Mouse (Mus musculus): ENCODE results near the gene Smc3. TPM values are rescaled to one million over a fixed set of nuclear protein-coding genes. Genes with fewer than 3 reads are reported as not detected.

The Smc3 gene
- total and polyA plus RNA-seq, 3 experiments, result 45.7 to 76.3 (median 56.0) TPM

DNA sequence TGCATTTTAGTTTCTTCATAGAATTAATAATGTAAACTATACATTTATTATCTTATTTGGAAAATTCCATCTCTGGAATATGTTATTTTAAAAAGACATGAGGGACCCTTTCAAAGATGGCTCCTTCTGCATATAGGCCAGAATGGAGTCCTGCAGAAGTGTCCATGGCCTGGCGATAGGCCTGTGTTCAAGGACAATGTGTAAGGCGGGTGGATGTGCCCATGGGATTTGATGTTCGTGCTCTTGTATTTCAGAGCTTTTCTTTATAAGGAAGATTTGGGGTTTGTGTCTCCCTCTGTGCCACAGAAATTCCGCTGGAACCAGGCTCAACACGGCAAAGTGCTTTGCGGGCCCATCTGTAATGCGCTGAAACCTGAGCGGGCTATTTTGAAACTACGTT, 79.0 kb downstream of the Smc3 start:
- no peaks in the 10 kb centered on the region for H3K27me3 ChIP-seq (replicated peaks)
- TF ChIP-seq MXI1 (IDR thresholded peaks at IDR 0.05; ENCODE audit: low read depth, low read length) (no peak), CHD1 (IDR thresholded peaks at IDR 0.05; ENCODE audit: low read depth, low read length) (no peak), KAT2A (IDR thresholded peaks at IDR 0.05; ENCODE audit: insufficient replicate concordance, low read length) (no peak), MEF2A (IDR thresholded peaks at IDR 0.05; ENCODE audit: borderline replicate concordance, low read depth, low read length) (no peak), TCF12 (IDR thresholded peaks at IDR 0.05; ENCODE audit: low read depth, low read length) (no peak), CTCF (conservative IDR thresholded peaks at IDR 0.05 in 1 of 2, IDR thresholded peaks at IDR 0.05 in 1 of 2; ENCODE audit: low read depth in 2 of 2, low read length in 2 of 2) (no peak), POLR2A (IDR thresholded peaks at IDR 0.05; ENCODE audit: low read depth, low read length) (no peak)
- no peaks in the 10 kb centered on the region for H3K79me2 ChIP-seq (replicated peaks; ENCODE audit: control insufficient read depth, extremely low read depth, insufficient read depth, poor library complexity, severe bottlenecking)
- DNase-seq (ENCODE audit: extremely low read depth), result no peak
- H3K27ac ChIP-seq (ENCODE audit: insufficient read depth, low read depth), result no peak overlapping the region
- H3K9ac ChIP-seq (ENCODE audit: insufficient read depth, low read depth), result no peak overlapping the region
- peaks cover 0 to 4% of the 10 kb centered on the region in 2 experiments; a peak in 2 of 4 replicates for H3K4me1 ChIP-seq (ENCODE audit: control insufficient read depth in 1 of 2, insufficient read depth in 2 of 2)
- H3K4me3 ChIP-seq (replicated peaks in 1 of 3; ENCODE audit: low read depth in 2 of 3, low read length in 2 of 3, poor library complexity in 1 of 3), result no peak overlapping the region
- H3K4me2 ChIP-seq (ENCODE audit: insufficient read depth, low read depth, poor library complexity, severe bottlenecking), result no peak overlapping the region
- H3K9me3 ChIP-seq (replicated peaks; ENCODE audit: low read length), result no peaks in the 10 kb centered on the region
- no peaks in the 10 kb centered on the region for H3K36me3 ChIP-seq (replicated peaks in 1 of 2; ENCODE audit: control insufficient read depth in 1 of 2, insufficient read depth in 1 of 2, low read length in 1 of 2)
- in situ Hi-C loops (cut with MboI; ENCODE audit: low pct_ligation_motif_present, low pct_unique_long_range_greater_than_20kb, low sequenced_read_pairs), result no loop called here
- dilution Hi-C loops (cut with MboI; ENCODE audit: extremely low pct_ligation_motif_present, extremely low pct_unique_long_range_greater_than_20kb, low sequenced_read_pairs), result no loop called here

GRCm38 (mm10) chr19:53679981-53680380, 79.8 kb downstream of the Smc3 start:
- no peaks in the 10 kb centered on the region for H3K4me1 ChIP-seq (ENCODE audit: control insufficient read depth in 1 of 2, insufficient read depth in 2 of 2)
- H3K27ac ChIP-seq (ENCODE audit: insufficient read depth, low read depth), result no peak overlapping the region
- no peaks in the 10 kb centered on the region for H3K79me2 ChIP-seq (replicated peaks; ENCODE audit: control insufficient read depth, extremely low read depth, insufficient read depth, poor library complexity, severe bottlenecking)
- no peak overlapping the region for H3K4me2 ChIP-seq (ENCODE audit: insufficient read depth, low read depth, poor library complexity, severe bottlenecking)
- H3K36me3 ChIP-seq (replicated peaks in 1 of 2; ENCODE audit: control insufficient read depth in 1 of 2, insufficient read depth in 1 of 2, low read length in 1 of 2), result no peaks in the 10 kb centered on the region
- no peaks in the 10 kb centered on the region for H3K9me3 ChIP-seq (replicated peaks; ENCODE audit: low read length)
- no peak overlapping the region for H3K4me3 ChIP-seq (replicated peaks in 1 of 3; ENCODE audit: low read depth in 2 of 3, low read length in 2 of 3, poor library complexity in 1 of 3)
- no peak for TF ChIP-seq MEF2A (IDR thresholded peaks at IDR 0.05; ENCODE audit: borderline replicate concordance, low read depth, low read length)
- TF ChIP-seq USF2 (conservative IDR thresholded peaks at IDR 0.05; ENCODE audit: low read depth, low read length), result no peak
- no peak for TF ChIP-seq MAZ (IDR thresholded peaks at IDR 0.05; ENCODE audit: low read depth, low read length)
- TF ChIP-seq E2F4 (IDR thresholded peaks at IDR 0.05; ENCODE audit: insufficient replicate concordance, low read depth, low read length), result no peak
- TF ChIP-seq MXI1 (IDR thresholded peaks at IDR 0.05; ENCODE audit: low read depth, low read length), result no peak
- no peak for TF ChIP-seq EP300 (IDR thresholded peaks at IDR 0.05; ENCODE audit: low read length)
- TF ChIP-seq MAX (IDR thresholded peaks at IDR 0.05; ENCODE audit: low read length), result no peak
- in situ Hi-C loops (cut with MboI; ENCODE audit: low pct_ligation_motif_present, low pct_unique_long_range_greater_than_20kb, low sequenced_read_pairs) (no loop called here), dilution Hi-C loops (cut with MboI; ENCODE audit: extremely low pct_ligation_motif_present, extremely low pct_unique_long_range_greater_than_20kb, low sequenced_read_pairs) (no loop called here)
- no peak overlapping the region for H3K9ac ChIP-seq (ENCODE audit: insufficient read depth, low read depth)
- no peak for DNase-seq (ENCODE audit: extremely low read depth)
- no peaks in the 10 kb centered on the region for H3K27me3 ChIP-seq (replicated peaks)

DNA sequence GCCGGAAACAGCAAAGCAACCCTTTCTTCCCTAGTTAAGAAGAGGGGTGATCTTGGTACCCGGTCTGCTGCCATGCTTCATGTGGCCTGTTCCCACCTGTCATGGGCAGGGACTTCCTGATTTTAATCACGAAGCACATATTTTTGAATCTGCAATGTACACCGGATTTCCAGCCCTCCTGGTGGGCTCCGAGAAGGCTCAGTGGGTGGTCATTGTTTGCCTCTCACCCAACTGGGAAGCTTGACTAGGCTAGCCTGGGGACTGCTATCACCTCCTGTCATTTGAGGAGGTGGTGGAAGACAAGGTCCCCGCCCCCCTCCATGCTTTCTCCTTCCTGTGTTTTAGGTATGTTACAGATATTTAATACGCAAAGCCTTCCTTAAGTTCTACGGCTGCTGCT, 82.2 kb downstream of the Smc3 start:
- Histone ChIP-seq H3K27me3 (replicated peaks) (no peaks in the 10 kb centered on the region), H3K79me2 (replicated peaks; ENCODE audit: control insufficient read depth, extremely low read depth, insufficient read depth, poor library complexity, severe bottlenecking) (no peaks in the 10 kb centered on the region), H3K27ac (ENCODE audit: insufficient read depth, low read depth) (no peak overlapping the region), H3K9me3 (replicated peaks; ENCODE audit: low read length) (no peaks in the 10 kb centered on the region), H3K4me3 (replicated peaks in 1 of 3; ENCODE audit: low read depth in 2 of 3, low read length in 2 of 3, poor library complexity in 1 of 3) (no peak overlapping the region), H3K4me2 (ENCODE audit: insufficient read depth, low read depth, poor library complexity, severe bottlenecking) (no peak overlapping the region), H3K36me3 (replicated peaks in 1 of 2; ENCODE audit: control insufficient read depth in 1 of 2, insufficient read depth in 1 of 2, low read length in 1 of 2) (no peaks in the 10 kb centered on the region), H3K4me1 (ENCODE audit: control insufficient read depth in 1 of 2, insufficient read depth in 2 of 2) (no peaks in the 10 kb centered on the region), H3K9ac (ENCODE audit: insufficient read depth, low read depth) (no peak overlapping the region)
- dilution Hi-C loops (cut with MboI; ENCODE audit: extremely low pct_ligation_motif_present, extremely low pct_unique_long_range_greater_than_20kb, low sequenced_read_pairs), result no loop called here
- in situ Hi-C loops (cut with MboI; ENCODE audit: low pct_ligation_motif_present, low pct_unique_long_range_greater_than_20kb, low sequenced_read_pairs), result no loop called here
- TF ChIP-seq KAT2A (IDR thresholded peaks at IDR 0.05; ENCODE audit: insufficient replicate concordance, low read length) (no peak), BHLHE40 (IDR thresholded peaks at IDR 0.05; ENCODE audit: low read depth, low read length) (no peak), MAZ (IDR thresholded peaks at IDR 0.05; ENCODE audit: low read depth, low read length) (no peak), ZC3H11A (IDR thresholded peaks at IDR 0.05; ENCODE audit: low read depth, low read length) (no peak), POLR2A (IDR thresholded peaks at IDR 0.05; ENCODE audit: low read depth, low read length) (no peak), MXI1 (IDR thresholded peaks at IDR 0.05; ENCODE audit: low read depth, low read length) (no peak), NRF1 (IDR thresholded peaks at IDR 0.05; ENCODE audit: low read depth, low read length) (no peak), UBTF (IDR thresholded peaks at IDR 0.05; ENCODE audit: low read depth, low read length) (no peak), SIN3A (IDR thresholded peaks at IDR 0.05; ENCODE audit: low read length) (no peak), RAD21 (IDR thresholded peaks at IDR 0.05; ENCODE audit: low read depth, low read length) (no peak), E2F4 (IDR thresholded peaks at IDR 0.05; ENCODE audit: insufficient replicate concordance, low read depth, low read length) (no peak), MEF2A (IDR thresholded peaks at IDR 0.05; ENCODE audit: borderline replicate concordance, low read depth, low read length) (no peak), NELFE (IDR thresholded peaks at IDR 0.05; ENCODE audit: low read depth, low read length) (no peak), EP300 (IDR thresholded peaks at IDR 0.05; ENCODE audit: low read length) (no peak), GABPA (IDR thresholded peaks at IDR 0.05; ENCODE audit: insufficient replicate concordance, low read depth, low read length) (no peak), ZNF384 (IDR thresholded peaks at IDR 0.05; ENCODE audit: low read depth, low read length) (no peak), RCOR1 (conservative IDR thresholded peaks at IDR 0.05; ENCODE audit: low read depth, low read length) (no peak), CTCF (conservative IDR thresholded peaks at IDR 0.05 in 1 of 2, IDR thresholded peaks at IDR 0.05 in 1 of 2; ENCODE audit: low read depth in 2 of 2, low read length in 2 of 2) (no peak), CHD1 (IDR thresholded peaks at IDR 0.05; ENCODE audit: low read depth, low read length) (no peak), HCFC1 (IDR thresholded peaks at IDR 0.05; ENCODE audit: low read depth, low read length) (no peak)
- DNase-seq (ENCODE audit: extremely low read depth), result no peak

All from CH12.LX (cell line).